Mouse (Mus musculus): ENCODE data around the gene Olfr27.

Olfr27 gene

DNA sequence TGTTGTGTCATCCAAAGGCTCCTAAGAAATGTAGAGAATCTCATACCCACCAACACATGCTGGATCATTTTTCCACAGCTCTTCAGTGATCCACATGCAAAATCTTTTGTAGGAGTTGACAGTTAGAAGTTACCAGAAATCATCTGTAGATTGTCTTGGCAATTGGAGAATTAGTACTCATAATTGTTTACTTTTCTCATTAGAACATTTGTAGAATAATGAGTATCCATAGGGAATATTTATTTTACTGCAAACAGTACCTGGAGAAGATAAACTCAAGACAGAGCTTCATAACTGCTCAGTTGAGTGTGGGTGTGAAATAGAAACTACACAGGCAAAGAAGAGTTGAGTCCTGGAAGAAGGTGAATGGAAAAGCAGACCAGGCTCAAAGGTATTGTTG lies at the start of gene Olfr27:
Gene Olfr27, plus strand, starts transcription at position 301 of the 400 bp plus-strand sequence.
- DNase-seq (ENCODE audit: low spot score): no peak

DNA sequence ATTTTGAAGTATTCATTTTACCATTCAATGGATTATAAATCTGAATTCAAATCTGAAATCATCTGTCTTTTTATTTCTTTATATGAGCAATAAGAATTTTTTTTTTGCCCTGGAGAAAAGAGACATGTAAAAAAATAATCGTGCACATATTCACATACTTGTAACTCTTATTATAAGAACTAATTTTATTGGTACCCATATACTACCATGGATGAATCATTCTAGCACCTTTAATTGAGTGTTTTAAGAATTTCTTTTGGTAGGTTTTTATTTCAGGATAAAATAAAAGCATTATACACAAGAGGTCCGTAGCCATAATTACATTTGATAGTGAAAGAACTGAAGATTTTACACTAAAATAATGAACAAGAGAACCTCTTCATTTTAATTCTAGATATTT lies 49.1 kb upstream of the Olfr27 start, which contains the start of gene Olfr938:
Gene Olfr938, minus strand, starts transcription at position 101 of the 400 bp plus-strand sequence.
- no peak for DNase-seq (ENCODE audit: low spot score)

DNA sequence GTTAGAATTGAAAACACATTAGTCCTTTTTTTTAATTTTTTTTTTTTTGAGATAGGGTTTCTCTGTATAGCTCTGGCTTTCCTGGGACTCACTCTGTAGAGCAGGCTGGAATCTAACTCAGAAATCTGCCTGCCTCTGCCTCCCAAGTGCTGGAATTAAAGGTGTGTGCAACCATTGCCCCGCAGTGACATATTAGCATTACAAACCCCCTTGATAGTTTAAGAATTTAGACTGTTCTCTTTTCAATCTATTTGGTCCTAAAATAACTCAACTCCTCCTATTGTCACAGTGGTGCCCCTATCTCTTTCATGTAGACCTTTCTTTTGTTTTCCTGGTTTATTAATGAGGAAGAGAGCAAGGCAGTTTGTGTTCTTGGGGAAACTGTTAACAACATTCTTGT lies 605 bp upstream of the Olfr27 start:
- DNase-seq (ENCODE audit: low spot score): no peak

DNA sequence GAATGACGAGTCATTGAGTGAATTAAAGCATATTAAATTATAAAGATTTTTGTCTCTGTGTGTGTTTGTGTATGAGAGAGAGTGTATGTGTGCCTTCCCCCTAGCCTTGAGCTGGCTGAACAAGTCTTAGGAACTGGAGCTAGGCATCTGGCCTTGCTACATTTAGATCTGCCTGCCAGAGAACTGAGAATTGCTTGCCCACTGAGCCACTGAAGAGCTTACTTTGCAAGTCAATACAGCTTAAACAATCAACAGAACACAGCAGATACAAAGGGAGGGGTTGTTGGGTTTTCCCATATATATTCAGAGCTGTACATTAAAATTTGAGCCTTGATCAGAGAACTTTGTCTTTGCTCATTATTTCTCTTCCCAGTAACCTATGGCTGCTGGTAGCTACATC lies 24.5 kb downstream of the Olfr27 start:
- DNase-seq (ENCODE audit: low spot score): no peak

DNA sequence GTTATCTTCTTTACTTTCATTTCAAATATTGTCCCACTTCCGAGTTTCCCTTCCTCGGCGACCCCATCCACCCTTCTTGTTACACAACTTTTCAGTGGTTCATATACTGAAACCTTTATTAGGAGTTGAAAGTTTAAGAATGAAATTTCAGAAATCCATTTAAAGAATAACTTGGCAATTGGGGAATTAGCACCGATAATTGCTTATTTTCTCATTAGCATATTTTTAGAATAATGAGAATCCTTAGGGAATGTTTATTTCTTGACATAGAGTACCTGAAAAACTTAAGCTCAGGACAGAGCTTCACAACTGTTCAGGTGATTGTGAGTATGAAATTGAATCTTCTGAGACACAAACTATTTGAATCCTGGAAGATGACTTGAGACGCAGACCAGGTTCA lies 38.1 kb downstream of the Olfr27 start, which contains the start of gene Olfr943:
Gene Olfr943, plus strand, starts transcription at position 301 of the 400 bp plus-strand sequence.
- DNase-seq (ENCODE audit: low spot score): no peak
